Mouse (Mus musculus) c-Kit-negative CD71-positive TER-119-positive erythroid progenitor cells, embryonic 14.5 days (primary cell): ENCODE measurements around the gene Zfp146.
"Not testable (repeated sequence)": the region's sequence is repeated elsewhere in the genome, so short reads cannot be mapped to it uniquely, and the experiment has no call there.

Source experiments
- DNase-seq: peaks from one replicate; pipeline ENCODE4 v3.0.0-alpha.2; 2013; ENCODE audit warnings: low read depth, low spot score

Zfp146 gene

DNA sequence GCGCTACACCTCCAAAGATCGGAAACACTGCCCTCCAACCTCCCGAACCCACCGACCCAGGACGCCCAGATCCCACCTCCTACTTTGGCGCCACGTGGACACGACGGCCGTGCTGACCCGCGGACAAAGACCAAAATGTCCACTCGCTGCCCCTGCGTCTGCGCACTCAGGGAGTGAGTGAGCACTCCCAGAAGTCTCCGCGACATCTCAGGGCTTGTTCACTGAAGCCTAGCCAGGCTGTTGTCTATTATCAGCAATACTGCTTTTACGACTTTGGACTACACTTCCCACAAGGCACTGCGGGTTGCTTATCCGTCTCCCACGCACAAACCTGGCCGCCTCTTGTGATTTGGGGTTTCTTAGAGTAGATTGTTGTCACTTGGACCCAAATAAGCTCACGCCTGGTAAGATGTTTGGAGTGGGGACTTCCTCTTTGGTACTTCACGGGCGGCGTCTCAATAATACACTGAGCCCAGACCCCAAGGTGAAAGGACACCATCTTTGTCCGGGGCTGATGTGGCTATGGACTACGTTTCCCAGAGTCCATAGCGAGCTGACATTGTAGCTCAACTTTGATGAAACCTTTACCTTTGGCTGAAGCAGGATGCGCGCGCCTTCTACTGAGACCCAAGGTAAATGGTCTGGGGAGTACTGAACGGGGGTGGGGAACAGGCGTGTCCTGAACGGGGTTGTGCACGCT is at the start of gene Zfp146:
Gene Zfp146, minus strand, starts transcription at position 168 of the 700 bp plus-strand sequence.
- peak; percentile 88 for DNase-seq

DNA sequence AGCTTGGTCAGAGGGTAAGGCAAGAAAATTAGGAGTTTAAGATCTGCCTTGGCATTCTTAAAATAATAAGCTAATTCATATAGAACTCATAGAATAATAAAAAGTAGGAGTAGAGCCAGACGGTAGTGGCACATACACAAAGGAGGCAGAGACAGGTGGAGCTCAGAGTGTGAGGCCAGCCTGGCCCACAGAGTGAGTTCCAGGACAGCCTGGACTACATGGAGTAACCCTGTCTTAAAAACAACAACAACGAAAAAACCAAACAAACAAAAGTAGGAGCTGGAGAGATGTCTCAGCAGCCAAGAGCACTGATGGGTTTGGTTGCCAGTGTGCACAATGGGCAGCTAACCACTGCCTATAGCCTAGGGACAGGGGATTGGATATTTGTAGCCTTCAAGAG is 47.7 kb upstream of the Zfp146 start:
- DNase-seq = no peak

DNA sequence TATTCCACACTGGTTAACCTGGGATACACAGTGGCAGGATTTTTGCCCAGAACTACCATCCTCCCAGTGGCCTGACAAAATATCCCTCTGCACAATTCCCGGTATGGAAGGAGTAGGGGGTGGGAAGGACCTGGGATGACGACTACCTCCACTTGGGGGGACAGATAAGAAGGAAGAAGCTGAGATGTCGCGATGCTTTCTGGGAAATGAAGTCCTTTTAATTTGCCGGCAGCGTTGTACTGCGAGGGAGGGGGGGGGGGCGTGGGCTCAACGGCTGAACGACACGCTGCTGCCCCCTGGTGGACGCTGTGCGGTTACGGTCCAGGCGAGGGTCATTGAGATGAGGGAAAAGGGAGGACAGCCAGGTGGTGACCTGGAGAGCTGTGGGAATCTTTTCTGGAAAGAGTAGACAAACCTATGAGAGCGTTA is 47.2 kb upstream of the Zfp146 start:
- peak; percentile 56 for DNase-seq

DNA sequence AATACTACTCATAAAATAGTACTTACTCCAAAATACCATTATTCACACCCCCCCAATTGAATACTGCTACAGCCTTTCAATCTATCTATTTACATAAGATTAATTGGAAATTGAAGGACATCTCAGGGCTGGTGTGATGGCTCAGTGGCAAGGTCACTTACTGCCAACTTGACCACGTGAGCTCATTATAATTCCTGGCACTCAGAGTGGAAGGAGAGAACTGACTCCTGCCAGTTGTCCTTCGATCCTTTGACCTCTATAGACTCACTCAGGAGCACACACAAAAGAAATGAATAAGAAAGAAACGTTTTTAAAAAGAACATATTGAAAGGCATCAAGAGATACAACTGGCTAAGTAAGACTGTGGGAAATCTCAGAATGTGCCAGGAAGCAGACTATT is 46.3 kb upstream of the Zfp146 start:
- DNase-seq = no peak

DNA sequence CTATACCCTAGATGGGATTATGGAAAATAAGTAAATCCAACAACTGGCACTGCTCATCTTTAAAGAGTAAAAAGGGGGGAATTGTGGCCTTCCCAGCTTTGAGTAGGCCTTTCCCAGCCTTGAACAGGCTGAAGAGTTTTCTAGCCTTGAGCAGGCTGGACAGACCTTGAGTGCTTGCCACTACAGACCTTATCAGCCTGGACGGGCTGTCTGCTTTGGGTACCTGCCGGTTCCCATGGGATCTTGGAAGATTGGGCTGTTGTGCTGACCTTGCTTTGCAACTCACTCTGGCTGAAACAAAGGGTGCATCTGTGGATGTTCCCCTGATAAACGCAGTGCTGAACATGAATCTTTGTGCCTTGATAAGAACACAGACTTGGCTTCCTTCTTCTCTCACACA is 44.3 kb upstream of the Zfp146 start:
- DNase-seq = no peak

DNA sequence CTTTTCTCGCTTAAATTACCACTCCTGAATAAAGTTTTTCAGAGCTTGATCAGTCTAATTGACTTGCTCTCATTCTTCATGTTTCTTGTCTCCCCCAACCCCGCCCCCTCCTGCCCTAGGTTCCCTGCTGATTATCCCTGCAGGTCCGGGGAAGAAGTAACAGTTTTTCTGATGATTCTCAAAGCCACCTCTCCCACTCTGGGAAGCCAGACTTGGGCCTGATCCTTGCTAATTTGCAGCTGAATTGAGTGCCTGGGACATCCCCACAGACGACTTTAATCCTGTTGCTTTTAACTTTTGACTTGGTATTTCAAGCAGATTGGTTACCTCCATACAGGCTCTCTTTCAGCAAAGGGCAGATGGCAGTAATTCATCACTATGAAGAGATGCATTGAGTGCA is 41.5 kb upstream of the Zfp146 start:
- no peak for DNase-seq

DNA sequence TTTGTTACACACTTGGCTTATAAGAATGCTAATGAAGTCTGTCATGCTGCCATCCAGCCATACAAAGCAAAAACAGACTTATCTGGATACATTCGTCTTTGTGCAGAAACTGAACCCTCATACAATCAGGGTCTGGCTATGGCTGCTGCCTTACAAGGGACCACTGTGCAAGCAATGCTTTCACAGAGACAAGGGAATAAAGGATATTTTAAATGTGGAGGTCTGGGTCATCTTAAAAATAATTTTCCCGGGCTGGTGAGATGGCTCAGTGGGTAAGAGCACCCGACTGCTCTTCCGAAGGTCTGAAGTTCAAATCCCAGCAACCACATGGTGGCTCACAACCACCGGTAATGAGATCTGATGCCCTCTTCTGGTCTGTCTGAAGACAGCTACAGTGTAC is 36.8 kb upstream of the Zfp146 start:
- DNase-seq = not testable (repeated sequence)

DNA sequence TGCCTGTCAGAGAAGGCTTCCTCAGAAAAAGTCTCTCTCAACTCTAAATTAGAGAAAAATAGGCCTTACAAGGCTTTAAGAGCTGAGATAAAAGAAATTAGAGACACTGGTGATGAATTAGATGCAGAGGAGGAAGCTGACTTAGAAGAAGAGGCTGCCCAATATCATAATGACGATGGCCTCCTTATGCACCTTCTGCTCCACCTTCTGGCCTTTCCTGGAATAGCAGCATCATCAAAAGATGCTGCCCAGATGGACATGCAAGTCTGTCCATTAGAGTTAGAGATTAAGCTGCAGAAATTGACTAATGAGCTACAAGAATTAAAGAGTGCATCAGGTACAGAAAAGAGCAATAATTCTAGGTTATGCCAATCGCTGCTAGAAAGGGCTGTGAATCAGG is 35.8 kb upstream of the Zfp146 start:
- peak; percentile 49 for DNase-seq

DNA sequence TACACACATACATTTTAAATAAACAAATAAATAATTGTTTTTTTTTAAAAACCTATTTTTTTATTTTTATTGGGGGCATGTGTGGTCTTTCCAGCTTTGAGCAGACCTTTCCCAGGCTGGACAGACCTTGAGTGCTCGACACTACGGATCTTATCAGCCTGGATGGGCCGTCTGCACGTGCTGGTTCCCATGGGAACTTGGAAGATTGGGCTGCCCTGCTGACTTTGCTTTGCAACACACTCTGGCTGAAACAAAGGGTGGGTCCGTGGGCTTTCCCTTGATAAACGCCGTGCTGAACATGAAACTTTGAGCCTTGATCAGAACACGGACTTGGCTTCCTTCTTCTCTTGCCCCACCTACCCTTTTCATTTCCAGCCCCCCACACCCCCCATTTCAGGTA is 34.8 kb upstream of the Zfp146 start:
- no peak for DNase-seq

DNA sequence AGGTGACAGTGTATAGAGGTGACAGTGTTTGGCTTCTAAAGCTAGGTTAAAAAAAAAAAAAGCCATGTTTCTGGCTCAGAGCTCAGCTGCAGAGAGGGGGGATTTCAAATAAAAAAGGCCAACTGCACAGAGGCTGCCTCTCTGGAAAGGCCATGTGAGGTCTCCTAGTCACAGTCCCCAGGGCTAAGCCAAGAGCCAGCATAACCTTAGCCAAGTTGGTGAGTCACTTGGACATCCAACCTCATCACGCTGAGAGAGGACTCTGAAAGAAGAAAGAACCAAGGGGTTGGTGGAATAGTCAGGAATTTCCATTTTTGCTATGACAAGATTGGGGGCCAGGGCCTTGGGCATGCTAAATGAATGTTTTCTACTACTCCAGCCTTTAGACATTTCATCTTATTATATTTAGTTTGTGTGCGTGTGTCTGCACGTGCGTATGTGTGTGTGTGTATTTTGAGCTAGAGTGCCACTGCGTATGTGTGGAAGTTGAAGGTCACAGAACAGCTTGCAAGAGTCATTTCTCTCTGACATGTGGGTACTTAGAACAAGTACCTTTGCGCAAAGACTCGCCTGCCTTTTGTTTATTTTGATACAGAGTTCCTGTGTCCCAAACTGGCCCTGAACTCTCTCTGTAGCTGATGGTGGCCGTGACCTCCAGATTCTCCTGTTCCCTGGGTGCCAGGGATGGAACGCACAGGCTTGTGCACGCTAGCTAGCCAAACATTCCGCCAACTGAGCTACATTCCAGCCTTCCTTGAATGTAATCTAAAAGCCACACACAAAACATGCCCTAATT is 33.5 kb upstream of the Zfp146 start:
- no peak for DNase-seq

DNA sequence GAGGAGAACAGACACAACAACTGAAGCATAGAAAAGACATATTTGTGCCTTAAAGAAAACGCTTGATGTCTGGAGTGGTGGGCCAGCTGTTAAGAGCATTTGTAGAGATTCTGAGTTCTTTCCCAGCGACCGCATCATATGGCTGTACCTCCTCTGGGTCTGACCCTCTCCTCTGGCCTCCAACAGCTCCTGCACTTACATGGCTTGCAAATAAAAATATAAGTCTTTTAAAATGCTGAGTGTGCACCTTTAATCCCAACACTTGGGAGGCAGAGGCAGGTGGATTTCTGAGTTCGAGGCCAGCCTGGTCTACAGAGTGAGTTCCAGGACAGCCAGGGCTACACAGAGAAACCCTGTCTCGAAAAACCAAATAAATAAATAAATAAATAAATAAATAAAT is 31.1 kb upstream of the Zfp146 start:
- not testable (repeated sequence) for DNase-seq

DNA sequence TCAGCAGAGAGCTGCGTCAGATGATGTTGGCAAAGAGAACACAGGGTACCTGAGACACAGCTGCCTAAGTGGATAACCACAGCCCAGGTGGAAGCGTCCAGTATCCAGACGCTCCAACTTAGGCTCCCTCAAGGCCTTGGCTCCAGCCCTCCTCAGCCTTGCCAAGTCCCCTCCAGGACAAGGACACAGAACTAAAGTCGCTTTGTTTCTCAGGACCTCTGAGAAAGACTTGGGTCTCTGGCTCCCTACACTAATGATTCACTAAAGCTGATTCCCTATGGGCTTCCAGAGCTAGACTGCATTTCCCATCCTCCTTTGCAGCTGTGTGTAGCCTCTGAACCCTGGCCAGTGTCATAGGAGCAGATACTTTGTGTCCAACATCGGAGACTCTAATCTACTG is 30.6 kb upstream of the Zfp146 start:
- no peak for DNase-seq

DNA sequence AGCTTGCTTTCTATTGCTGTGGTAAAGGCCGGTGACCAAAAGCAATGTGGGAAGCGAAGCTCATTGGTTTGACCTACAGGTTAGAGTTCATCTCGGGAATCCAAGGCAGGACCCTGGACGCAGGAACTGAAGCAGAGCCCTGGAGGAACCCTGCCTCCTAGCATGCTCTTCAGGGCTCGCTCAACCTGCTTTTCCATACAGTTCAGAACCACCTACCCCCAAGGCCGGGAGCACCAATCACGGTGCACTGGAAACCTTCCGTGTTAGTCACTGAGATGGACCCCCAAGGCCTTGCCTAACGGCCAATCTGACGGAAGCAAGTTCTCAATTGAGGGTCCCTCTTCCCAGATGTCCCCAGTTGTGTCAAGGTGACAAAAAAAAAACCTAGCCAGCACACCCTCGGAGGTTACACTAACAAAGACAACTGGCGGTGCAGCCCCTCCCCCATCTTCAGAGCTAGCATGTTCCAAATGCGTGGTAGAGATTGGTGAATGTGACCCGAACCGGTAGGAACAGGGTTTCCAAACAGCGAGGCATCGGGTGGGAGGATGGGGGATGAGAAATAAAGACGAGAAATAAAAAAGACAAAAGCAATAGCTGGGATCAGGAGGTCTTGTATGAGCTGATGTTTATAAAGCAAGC is 30.1 kb upstream of the Zfp146 start:
- no peak for DNase-seq

DNA sequence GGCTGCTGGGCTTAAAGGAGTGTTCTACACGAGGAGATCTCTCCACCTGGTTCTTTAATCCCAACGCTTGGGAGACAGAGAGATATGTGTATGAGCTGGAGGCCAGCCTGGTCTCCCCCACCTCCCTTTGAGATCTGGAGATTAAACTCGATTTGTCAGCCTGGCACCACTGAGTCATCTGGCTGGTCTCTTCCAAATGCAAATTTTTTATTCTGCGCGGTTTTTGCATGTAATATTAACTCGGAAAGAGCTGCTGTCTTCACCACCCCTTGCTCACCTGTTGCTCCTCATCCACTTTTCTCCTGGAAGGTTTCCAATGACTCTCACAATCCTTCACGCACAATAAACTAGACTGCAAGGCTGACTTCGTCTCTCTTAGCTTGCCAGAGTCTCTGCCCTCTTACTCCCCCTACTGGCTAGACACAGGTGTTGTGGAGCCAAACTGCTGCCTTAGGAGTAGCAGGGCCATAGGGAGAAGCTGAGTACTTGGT is 29.0 kb upstream of the Zfp146 start, which contains the start of gene Capns1:
Gene Capns1, minus strand, starts transcription at position 331 of the 491 bp plus-strand sequence.
- DNase-seq = peak; percentile 64

DNA sequence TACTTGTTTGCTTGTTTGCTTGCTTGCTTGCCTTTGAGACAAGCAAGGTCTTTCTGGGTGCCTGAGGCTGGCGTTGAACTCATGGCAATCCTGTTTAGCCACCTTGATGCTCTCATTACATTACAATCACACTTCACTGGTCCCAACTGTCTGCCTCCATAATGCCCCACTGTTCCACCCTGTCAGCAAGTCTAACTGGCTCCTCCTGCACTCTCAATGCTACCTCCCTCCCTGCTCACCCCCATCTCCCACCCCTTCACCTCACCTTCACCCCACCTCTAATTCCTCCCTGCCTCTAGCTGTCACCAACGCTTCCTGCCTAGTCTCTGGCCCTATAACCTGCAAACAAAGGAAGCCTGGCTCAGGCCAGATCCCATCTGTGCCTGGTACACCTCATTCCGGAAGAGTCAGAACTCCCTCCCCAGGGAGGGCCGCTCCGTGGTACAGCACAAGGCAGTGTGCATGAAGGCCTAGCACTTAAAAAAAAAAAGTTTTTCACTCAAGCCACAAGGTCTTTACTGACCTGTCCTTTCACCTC is 28.1 kb upstream of the Zfp146 start:
- DNase-seq = no peak

DNA sequence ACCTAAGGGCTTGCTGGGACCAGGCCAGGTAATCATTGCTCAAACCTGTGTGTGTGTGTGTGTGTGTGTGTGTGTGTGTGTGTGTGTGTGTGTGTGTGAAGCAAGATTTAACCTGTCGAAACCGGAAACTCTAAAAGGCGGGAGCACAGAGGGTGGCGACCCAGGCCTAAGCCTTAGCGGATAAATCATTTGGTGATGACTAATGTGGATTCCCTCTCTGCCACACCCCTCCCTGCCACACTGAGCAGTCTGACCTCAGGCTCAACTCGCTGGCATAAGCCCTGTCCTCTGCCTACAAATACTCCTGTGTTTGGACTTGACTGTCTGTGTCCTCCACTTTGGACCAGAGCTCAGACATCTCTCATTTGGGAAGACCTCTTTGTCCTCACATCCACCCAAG is 26.6 kb upstream of the Zfp146 start:
- DNase-seq = no peak

DNA sequence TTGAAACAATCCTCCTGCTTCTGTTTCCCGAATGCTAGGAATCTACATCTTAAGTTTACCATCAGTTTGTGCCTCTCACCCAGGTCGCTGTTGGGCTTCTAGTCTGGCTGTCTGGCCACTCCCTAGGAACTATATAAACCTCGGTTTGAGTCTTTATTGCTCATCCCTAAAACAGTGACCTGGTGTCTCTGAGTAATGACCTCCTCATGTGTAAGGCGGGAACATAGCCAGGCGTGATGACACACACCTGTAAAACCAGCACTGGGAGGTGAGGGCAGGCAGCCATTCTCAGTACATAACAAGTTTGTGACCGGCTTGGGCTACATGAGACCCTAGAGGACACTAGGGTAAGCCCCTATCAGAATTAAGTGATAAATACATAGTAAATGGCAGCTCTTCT is 25.9 kb upstream of the Zfp146 start:
- no peak for DNase-seq

DNA sequence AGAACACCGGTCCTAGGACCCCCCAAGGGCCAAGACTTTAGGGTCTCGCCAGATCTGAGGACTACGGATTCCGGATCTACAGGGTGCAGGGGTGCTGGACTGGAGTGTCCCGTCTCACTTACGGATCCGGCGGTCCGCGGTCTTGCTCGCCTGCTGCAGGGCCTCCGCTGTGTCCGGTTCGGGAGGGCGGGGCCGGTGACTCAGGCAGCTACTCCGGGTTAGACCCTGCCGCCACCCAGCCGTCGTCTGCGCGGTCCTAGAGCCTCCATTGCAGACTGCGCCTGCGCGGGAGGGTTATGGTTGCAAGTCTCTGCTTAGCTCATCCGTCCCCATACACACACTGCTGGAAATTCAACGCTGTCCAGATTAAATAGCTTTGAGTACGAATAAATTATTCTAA is 25.3 kb upstream of the Zfp146 start:
- peak; percentile 89 for DNase-seq

DNA sequence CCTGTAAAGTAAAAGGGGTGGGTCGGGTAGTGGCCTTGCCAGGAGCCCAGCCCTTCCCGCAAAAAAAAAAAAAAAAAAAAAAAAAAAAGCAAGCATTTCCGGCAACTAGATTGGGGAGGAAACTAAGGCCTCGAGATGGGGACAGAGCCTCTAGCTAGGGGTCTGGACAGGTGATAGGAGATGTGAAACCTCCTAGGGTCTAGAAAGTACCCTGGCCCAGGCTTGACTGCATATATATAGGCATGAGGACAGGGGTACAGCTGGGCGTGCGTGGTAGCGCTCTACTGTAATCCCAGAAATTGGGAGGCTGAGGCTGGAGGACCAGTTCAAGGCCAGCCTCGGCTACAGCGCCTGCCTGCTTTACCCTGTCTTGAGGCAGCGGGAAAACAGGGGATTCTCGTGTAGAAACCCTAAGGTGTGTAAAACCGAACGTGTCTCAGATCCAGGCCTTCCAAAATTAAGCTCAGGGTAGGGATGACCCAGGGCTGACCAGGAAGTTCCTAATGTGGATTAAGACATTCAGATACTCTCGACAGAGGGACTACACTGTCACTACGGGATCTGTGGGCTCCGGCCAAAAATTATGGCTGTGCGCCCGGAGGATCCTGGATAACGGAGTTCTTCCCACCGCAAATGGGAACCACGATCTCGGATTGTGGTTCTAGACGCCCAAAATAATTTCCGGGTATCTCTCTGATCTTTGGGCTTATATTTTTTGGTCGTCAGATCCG is 24.7 kb upstream of the Zfp146 start:
- DNase-seq = peak; percentile 40

DNA sequence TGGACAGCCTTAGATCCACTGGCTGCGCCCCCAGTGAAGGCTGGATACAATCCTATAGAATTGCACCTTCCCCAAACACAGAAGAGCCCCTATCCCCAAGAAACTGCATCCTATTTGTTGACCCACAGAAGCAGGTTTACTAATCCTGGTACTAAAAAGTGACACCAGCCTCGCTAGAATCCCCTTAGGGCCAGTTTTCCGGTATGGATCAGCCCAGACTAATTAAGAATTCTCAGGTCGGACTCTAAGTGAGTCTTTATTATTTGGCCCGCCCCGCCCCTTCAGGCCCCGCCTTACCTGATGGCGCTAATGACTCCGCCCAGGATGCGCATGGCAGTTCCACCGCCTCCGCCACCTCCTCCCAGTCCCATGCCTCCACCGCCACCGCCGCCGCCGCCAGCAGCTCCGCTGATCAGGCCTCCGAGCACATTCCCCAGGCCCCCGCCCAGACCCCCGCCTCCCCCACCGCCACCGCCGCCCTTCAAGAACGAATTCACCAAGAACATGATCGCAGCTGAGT is 24.1 kb upstream of the Zfp146 start:
- DNase-seq = peak; percentile 84

DNA sequence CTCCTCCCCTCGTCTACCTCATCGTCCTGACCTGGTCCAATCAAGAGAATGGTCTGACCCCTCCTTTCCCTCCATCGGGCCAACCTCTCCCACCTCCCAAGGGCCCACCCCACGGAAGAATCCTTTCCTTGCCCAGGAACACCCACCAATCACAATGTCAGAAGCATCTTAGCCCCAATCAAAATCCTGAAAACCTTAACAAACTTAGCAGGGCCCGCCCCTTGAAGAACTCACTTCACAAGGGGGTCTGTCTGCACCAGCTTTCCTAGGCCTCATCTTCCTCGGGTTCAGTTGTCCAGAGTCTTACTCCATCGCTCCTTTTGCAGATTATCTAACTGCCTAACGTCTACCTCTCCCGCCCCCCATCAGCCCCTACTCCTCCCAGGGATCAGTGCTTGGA is 23.5 kb upstream of the Zfp146 start:
- DNase-seq = no peak
